Mouse (Mus musculus) lung, postnatal 25 days (tissue): Measurements from ENCODE around the gene Fam98b.

Experiments
- DNase-seq: peaks from one replicate; pipeline ENCODE4 v3.0.0; 2022; ENCODE audit warnings: low spot score

The Fam98b gene

GRCm38 (mm10) chr2:117303391-117304350 is 54.1 kb downstream of the Fam98b start:
- DNase-seq: peak; percentile 56

GRCm38 (mm10) chr2:117304941-117305340 is 55.4 kb downstream of the Fam98b start:
- DNase-seq: no peak

DNA sequence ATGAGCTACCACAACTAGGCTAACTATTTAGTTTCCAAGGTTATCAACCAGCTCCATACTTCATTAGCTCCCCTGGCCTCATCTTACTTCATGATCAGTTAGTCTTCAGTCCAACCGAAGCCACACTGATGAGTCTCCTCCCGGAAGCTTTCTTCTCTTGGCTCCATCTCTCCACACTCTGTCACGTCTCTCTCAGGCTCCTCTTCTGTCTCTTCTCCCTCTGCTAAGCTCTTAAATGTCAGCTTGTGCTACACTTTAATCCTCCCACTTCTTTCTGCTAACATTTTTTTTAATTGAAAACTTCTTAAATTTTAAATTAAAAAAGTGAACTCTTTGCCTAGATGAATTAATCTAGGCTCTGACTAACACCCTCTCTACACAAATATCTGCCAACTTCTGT is 58.4 kb downstream of the Fam98b start:
- DNase-seq: no peak

DNA sequence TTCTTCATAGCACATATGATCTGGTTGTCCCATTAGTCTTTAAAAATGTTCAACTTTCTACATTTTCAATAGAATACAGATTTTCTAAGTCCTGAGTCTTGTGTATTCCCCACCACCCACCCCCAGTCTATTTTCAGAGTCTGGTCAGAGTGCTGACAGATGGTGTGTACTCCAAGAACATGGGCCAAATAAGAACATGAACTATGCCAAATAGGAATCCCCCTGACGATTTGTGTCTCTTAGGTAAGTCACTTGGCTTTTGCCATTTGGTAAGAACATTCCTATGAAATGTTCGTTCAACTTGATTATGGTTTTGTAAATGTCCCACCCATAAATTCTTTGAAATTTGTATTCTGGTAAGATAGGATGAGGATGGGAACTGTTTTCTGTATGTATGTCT is 59.5 kb downstream of the Fam98b start:
- no peak for DNase-seq

DNA sequence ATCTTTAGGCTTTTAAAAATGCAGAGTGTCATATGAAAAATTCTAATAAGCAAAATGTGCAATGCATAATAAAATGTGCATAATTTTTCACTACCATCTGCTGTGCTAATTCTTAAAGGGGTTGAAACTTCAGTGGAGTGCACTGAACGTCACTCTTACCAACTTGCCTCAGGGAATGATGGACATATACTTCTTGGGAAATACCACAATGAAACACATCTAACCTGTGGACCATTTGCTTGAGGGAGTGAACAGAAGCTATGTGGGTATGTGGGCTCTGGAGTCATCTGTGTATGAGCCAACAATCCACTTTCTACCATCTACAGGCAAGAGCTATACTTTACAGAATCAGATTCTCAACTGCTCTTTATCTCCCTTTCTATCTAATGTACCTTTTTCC is 61.8 kb downstream of the Fam98b start:
- DNase-seq: no peak

DNA sequence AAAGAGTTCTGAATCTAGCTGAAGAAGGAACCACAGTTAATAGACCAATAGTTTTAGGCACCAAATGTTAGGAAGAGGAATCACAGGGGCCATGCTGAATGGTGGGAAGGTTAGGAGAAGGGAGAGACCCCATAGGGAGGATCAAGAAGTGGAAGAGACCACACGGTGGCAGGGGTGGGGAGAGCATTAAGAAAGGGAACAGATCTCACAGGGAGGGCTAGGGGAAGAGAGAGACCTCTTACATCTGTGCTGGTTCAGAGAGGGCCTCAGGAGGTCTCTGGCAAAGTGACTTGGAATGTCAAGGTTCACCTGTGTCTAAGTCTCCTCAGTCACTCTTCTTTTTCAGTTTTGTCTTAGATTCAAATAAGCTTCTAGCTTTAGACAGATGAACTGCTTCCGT is 62.5 kb downstream of the Fam98b start:
- no peak for DNase-seq

- no peak for DNase-seq
Observed at GRCm38 (mm10) chr2:117312441-117312895, 62.9 kb downstream of the Fam98b start.

GRCm38 (mm10) chr2:117313586-117314235 is 64.2 kb downstream of the Fam98b start:
- DNase-seq: no peak

DNA sequence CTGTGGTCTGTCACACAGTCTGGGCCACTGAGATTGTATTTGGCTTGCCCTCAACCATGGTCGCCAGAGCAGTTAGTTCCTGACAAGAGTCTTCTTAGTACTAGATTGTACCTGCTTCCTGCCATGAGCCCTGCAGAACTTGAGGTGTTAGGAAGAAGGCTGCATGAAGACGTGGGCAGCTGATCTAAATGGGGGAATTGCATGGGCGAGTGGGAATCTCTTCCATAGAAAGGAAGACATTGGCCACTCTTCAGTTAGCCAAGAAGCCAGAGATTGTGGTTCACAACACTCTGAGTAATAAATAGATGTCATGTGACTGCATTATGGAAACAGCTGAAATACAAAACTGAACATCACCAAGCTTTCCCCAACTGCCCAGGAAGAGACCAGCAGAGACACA is 69.5 kb downstream of the Fam98b start:
- no peak for DNase-seq
